Mouse (Mus musculus): ENCODE data around the gene Suclg2.
A peak's percentile ranks its signal among the peaks of the same experiment; 100 is the strongest.

Gene Suclg2

GRCm38 (mm10) chr6:95700191-95700590 is 18.4 kb downstream of the Suclg2 start:
- no peak for DNase-seq (ENCODE audit: low read depth, low spot score)

- no peak for DNase-seq (ENCODE audit: low read depth, low spot score)
These were observed 19.3 kb downstream of the Suclg2 start for GRCm38 (mm10) chr6:95699326-95699725.

- DNase-seq (ENCODE audit: low read depth, low spot score), result peak; percentile 45
These were observed 20.0 kb downstream of the Suclg2 start for GRCm38 (mm10) chr6:95698536-95699162.

- DNase-seq (ENCODE audit: low read depth, low spot score), result no peak
These were observed 23.7 kb downstream of the Suclg2 start for GRCm38 (mm10) chr6:95694910-95695309.

- DNase-seq (ENCODE audit: low read depth, low spot score), result no peak
These were observed 33.4 kb downstream of the Suclg2 start for GRCm38 (mm10) chr6:95685242-95685641.

GRCm38 (mm10) chr6:95679718-95680117 is 38.9 kb downstream of the Suclg2 start:
- no peak for DNase-seq (ENCODE audit: low read depth, low spot score)

- peak; percentile 45 for DNase-seq (ENCODE audit: low read depth, low spot score)
These were observed 39.3 kb downstream of the Suclg2 start for GRCm38 (mm10) chr6:95679261-95679660.

GRCm38 (mm10) chr6:95676951-95677350 is 41.6 kb downstream of the Suclg2 start:
- DNase-seq (ENCODE audit: low read depth, low spot score), result no peak

- no peak for DNase-seq (ENCODE audit: low read depth, low spot score)
These were observed 42.2 kb downstream of the Suclg2 start for GRCm38 (mm10) chr6:95676439-95676838.

GRCm38 (mm10) chr6:95675059-95675705 is 43.4 kb downstream of the Suclg2 start:
- no peak for DNase-seq (ENCODE audit: low read depth, low spot score)

- no peak for DNase-seq (ENCODE audit: low read depth, low spot score)
These were observed 43.9 kb downstream of the Suclg2 start for GRCm38 (mm10) chr6:95674651-95675050.

GRCm38 (mm10) chr6:95669335-95669729 is 49.3 kb downstream of the Suclg2 start:
- DNase-seq (ENCODE audit: low read depth, low spot score), result peak; percentile 58

- DNase-seq (ENCODE audit: low read depth, low spot score), result no peak
These were observed 49.8 kb downstream of the Suclg2 start for GRCm38 (mm10) chr6:95668629-95669334.

- DNase-seq (ENCODE audit: low read depth, low spot score), result no peak
These were observed 60.9 kb downstream of the Suclg2 start for GRCm38 (mm10) chr6:95657671-95658070.

GRCm38 (mm10) chr6:95653662-95654061 is 64.9 kb downstream of the Suclg2 start:
- no peak for DNase-seq (ENCODE audit: low read depth, low spot score)

GRCm38 (mm10) chr6:95652774-95653173 is 65.8 kb downstream of the Suclg2 start:
- DNase-seq (ENCODE audit: low read depth, low spot score), result no peak

GRCm38 (mm10) chr6:95651391-95651876 is 67.2 kb downstream of the Suclg2 start:
- DNase-seq (ENCODE audit: low read depth, low spot score), result no peak

- DNase-seq (ENCODE audit: low read depth, low spot score), result no peak
These were observed 68.4 kb downstream of the Suclg2 start for GRCm38 (mm10) chr6:95650082-95650722.

- DNase-seq (ENCODE audit: low read depth, low spot score), result no peak
These were observed 69.4 kb downstream of the Suclg2 start for GRCm38 (mm10) chr6:95649123-95649663.

- no peak for DNase-seq (ENCODE audit: low read depth, low spot score)
These were observed 81.2 kb downstream of the Suclg2 start for GRCm38 (mm10) chr6:95637416-95637815.

- no peak for DNase-seq (ENCODE audit: low read depth, low spot score)
These were observed 83.2 kb downstream of the Suclg2 start for GRCm38 (mm10) chr6:95635411-95635810.

- DNase-seq (ENCODE audit: low read depth, low spot score), result no peak
These were observed 89.5 kb downstream of the Suclg2 start for GRCm38 (mm10) chr6:95629071-95629470.

Measured in mesoderm, embryonic 11.5 days (tissue).